Mouse (Mus musculus): ENCODE measurements around the gene Smim20. TPM values are rescaled to one million over a fixed set of nuclear protein-coding genes. Genes with fewer than 3 reads are reported as not detected.

Smim20 gene
- polyA plus RNA-seq, 1 experiment from 2014 or later = 98.8 TPM

- no peak overlapping the region for H3K4me3 ChIP-seq (replicated peaks)
- H3K36me3 ChIP-seq = no peaks in the 10 kb centered on the region
- no peaks in the 10 kb centered on the region for H3K9me3 ChIP-seq
- no peak overlapping the region for H3K27ac ChIP-seq
- no peak for ATAC-seq
- H3K9ac ChIP-seq = no peak overlapping the region
- H3K4me1 ChIP-seq (replicated peaks) = no peaks in the 10 kb centered on the region
- no peaks in the 10 kb centered on the region for H3K27me3 ChIP-seq (replicated peaks)
- WGBS = 64% methylated on average over 7 of the region's 7 CpGs
- no peak overlapping the region for H3K4me2 ChIP-seq (replicated peaks)
Observed at GRCm38 (mm10) chr5:53317885-53318466, 51.1 kb downstream of the Smim20 start.

- 61% methylated on average over 3 of the region's 3 CpGs for WGBS
- Histone ChIP-seq H3K27ac (no peak overlapping the region), H3K4me1 (replicated peaks) (no peaks in the 10 kb centered on the region), H3K27me3 (replicated peaks) (no peaks in the 10 kb centered on the region), H3K9ac (no peak overlapping the region), H3K4me2 (replicated peaks) (no peak overlapping the region), H3K4me3 (replicated peaks) (no peak overlapping the region), H3K36me3 (no peaks in the 10 kb centered on the region), H3K9me3 (no peaks in the 10 kb centered on the region)
- no peak for ATAC-seq
Observed at GRCm38 (mm10) chr5:53320331-53320730, 53.4 kb downstream of the Smim20 start.

GRCm38 (mm10) chr5:53321901-53322300, 55.0 kb downstream of the Smim20 start:
- Histone ChIP-seq H3K36me3 (no peaks in the 10 kb centered on the region), H3K4me3 (replicated peaks) (no peak overlapping the region), H3K9ac (no peak overlapping the region), H3K9me3 (no peaks in the 10 kb centered on the region), H3K4me2 (replicated peaks) (no peak overlapping the region), H3K4me1 (replicated peaks) (0 out of 2 replicates have a peak, but pooled peaks cover 3% of the 10 kb centered on the region), H3K27ac (no peak overlapping the region), H3K27me3 (replicated peaks) (0 out of 2 replicates have a peak, but pooled peaks cover 3% of the 10 kb centered on the region)
- no peak for ATAC-seq
- WGBS = 94% methylated on average over 9 of the region's 9 CpGs

DNA sequence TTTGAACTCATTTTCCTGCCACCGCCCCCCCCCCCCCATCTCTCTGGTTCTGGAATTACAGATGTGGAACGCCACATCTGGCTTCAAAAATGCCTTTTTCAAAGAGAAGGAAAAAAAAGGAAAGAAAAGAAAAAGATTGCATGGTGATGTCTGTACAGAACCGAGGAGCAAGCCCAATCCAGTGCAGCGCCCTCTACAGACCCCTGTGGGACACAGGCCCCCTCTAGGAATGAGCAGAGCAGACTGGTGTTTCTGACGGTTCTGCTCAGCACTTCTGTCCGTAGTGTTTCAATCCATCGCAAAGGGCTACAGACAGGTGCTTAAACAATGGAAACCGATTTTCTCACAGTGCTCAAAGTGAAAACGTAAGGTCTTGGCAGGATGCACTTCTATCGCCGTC, 55.6 kb downstream of the Smim20 start:
- 77% methylated on average over 11 of the region's 11 CpGs for WGBS
- no peak overlapping the region for H3K9ac ChIP-seq
- ATAC-seq = no peak
- H3K4me2 ChIP-seq (replicated peaks) = no peak overlapping the region
- H3K9me3 ChIP-seq = no peaks in the 10 kb centered on the region
- 0 out of 2 replicates have a peak, but pooled peaks cover 3% of the 10 kb centered on the region for H3K4me1 ChIP-seq (replicated peaks)
- H3K36me3 ChIP-seq = no peaks in the 10 kb centered on the region
- H3K27me3 ChIP-seq (replicated peaks) = 0 out of 2 replicates have a peak, but pooled peaks cover 3% of the 10 kb centered on the region
- no peak overlapping the region for H3K4me3 ChIP-seq (replicated peaks)
- no peak overlapping the region for H3K27ac ChIP-seq

- H3K4me3 ChIP-seq (replicated peaks) = no peak overlapping the region
- 0 out of 2 replicates have a peak, but pooled peaks cover 3% of the 10 kb centered on the region for H3K27me3 ChIP-seq (replicated peaks)
- no peak overlapping the region for H3K4me2 ChIP-seq (replicated peaks)
- WGBS = 49% methylated on average over 7 of the region's 7 CpGs
- H3K9me3 ChIP-seq = no peaks in the 10 kb centered on the region
- H3K4me1 ChIP-seq (replicated peaks) = 0 out of 2 replicates have a peak, but pooled peaks cover 3% of the 10 kb centered on the region
- no peak overlapping the region for H3K9ac ChIP-seq
- ATAC-seq = no peak
- no peak overlapping the region for H3K27ac ChIP-seq
- H3K36me3 ChIP-seq = no peaks in the 10 kb centered on the region
Observed at GRCm38 (mm10) chr5:53323121-53323520, 56.2 kb downstream of the Smim20 start.

DNA sequence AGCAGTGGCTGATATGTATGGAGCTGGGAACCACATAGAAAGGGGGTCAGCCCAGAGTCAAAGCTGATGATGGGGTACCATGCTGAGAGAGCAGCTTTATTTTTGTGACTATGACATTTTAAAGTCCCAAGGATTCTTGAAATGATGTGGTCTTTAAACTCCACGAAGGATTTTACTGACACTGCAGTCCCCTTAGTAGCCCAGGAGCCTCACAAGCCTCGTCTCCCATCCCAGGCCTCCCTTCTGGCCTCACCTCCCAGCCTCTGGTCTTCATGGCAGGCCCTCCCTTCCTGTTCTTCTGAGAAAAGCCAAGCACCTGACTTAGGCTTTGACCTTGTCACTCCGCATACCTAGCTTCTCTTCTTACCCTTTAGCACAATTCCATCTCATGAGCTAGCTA, 57.4 kb downstream of the Smim20 start:
- no peak overlapping the region for H3K4me3 ChIP-seq (replicated peaks)
- WGBS = 76% methylated on average over 3 of the region's 3 CpGs
- H3K36me3 ChIP-seq = no peaks in the 10 kb centered on the region
- H3K4me2 ChIP-seq (replicated peaks) = no peak overlapping the region
- no peak for ATAC-seq
- 0 out of 2 replicates have a peak, but pooled peaks cover 3% of the 10 kb centered on the region for H3K27me3 ChIP-seq (replicated peaks)
- no peak overlapping the region for H3K27ac ChIP-seq
- 0 out of 2 replicates have a peak, but pooled peaks cover 3% of the 10 kb centered on the region for H3K4me1 ChIP-seq (replicated peaks)
- no peak overlapping the region for H3K9ac ChIP-seq
- H3K9me3 ChIP-seq = no peaks in the 10 kb centered on the region

DNA sequence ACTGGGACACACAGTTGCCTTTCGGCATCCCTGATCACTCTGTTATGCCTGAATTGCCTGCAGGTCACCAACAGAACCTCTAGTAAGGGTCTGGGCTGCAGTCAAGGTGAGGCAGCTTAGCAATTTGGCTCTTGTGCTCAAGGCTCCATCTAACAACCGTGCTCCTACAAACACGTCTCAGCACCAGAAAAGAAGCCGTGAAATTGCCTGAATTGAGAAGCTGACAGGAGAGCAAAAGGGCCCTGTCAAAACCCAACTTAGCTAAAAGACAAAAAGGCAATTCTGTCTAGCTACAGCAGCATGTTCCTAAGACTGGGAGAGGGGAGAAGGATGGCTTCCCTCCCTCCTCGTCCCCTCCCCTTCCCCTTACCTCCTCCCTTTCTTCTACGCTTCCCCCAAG, 57.9 kb downstream of the Smim20 start:
- 0 out of 2 replicates have a peak, but pooled peaks cover 3% of the 10 kb centered on the region for H3K4me1 ChIP-seq (replicated peaks)
- no peaks in the 10 kb centered on the region for H3K36me3 ChIP-seq
- H3K27ac ChIP-seq = no peak overlapping the region
- H3K4me3 ChIP-seq (replicated peaks) = no peak overlapping the region
- H3K9ac ChIP-seq = no peak overlapping the region
- ATAC-seq = no peak
- WGBS = 71% methylated on average over 6 of the region's 6 CpGs
- H3K9me3 ChIP-seq = no peaks in the 10 kb centered on the region
- H3K27me3 ChIP-seq (replicated peaks) = 0 out of 2 replicates have a peak, but pooled peaks cover 3% of the 10 kb centered on the region
- H3K4me2 ChIP-seq (replicated peaks) = no peak overlapping the region

DNA sequence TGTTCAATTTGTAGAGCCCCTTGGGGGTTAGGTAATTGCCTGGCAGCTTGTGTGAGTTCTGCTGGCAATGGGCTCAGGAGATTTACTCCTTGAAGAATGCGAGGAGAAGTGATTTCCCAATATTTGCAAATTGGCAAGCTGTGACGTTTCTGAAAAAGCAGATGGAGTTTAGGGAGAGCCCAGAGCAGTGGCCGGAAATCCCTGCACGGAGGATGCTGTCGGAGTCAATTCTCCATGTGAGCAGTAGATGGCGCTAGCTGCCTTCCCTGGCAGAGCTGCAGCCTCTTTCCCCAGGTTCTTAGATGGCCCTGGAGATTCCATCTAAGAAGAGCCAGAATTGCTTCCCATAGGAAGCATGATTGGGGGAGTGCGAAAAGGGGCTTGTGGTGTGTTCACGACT, 59.1 kb downstream of the Smim20 start:
- Histone ChIP-seq H3K4me3 (replicated peaks) (no peak overlapping the region), H3K27ac (no peak overlapping the region), H3K9me3 (no peaks in the 10 kb centered on the region), H3K36me3 (no peaks in the 10 kb centered on the region), H3K27me3 (replicated peaks) (0 out of 2 replicates have a peak, but pooled peaks cover 3% of the 10 kb centered on the region), H3K9ac (no peak overlapping the region), H3K4me1 (replicated peaks) (0 out of 2 replicates have a peak, but pooled peaks cover 3% of the 10 kb centered on the region), H3K4me2 (replicated peaks) (no peak overlapping the region)
- ATAC-seq = peak; percentile 72
- 2% methylated on average over 8 of the region's 8 CpGs for WGBS

DNA sequence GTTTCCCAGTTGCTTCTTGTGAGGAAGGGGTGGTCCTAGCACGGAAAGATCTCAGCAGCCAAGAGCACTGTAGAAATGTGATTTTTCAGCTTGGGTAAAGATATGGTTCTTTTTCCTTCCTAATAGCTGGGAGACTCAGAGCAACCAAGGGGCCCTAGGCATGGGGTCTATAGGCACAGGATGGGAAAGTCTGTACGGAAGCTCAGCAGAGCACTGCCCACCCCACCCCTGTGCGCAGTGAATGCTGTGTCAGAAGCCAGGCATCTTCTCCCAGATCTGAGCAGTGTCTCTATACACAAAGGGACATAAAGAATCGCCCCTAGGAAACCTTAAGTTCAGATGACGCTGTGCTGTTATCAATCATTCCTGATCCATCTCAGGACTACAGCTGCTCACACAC, 59.6 kb downstream of the Smim20 start:
- H3K27me3 ChIP-seq (replicated peaks) = 0 out of 2 replicates have a peak, but pooled peaks cover 3% of the 10 kb centered on the region
- 0 out of 2 replicates have a peak, but pooled peaks cover 3% of the 10 kb centered on the region for H3K4me1 ChIP-seq (replicated peaks)
- H3K9ac ChIP-seq = no peak overlapping the region
- no peaks in the 10 kb centered on the region for H3K36me3 ChIP-seq
- no peaks in the 10 kb centered on the region for H3K9me3 ChIP-seq
- H3K4me3 ChIP-seq (replicated peaks) = no peak overlapping the region
- no peak overlapping the region for H3K4me2 ChIP-seq (replicated peaks)
- WGBS = 54% methylated on average over 5 of the region's 5 CpGs
- no peak overlapping the region for H3K27ac ChIP-seq
- 0 out of 2 replicates have a peak, but pooled peaks have one; percentile 15 for ATAC-seq

Other genes starting within 250 kb of the Smim20 start
- 16.3 and 18.3 TPM in 2 replicates for gene Slc34a2, start 229.0 kb upstream of the Smim20 start, polyA plus RNA-seq (2015; fragmentation: Nextera tagmentation; extraction: Ambion mirVana)
- gene Sel1l3, start 53.2 kb upstream of the Smim20 start, polyA plus RNA-seq (2015; fragmentation: Nextera tagmentation; extraction: Ambion mirVana) = 12.2 and 13.9 TPM in 2 replicates
- 24.6 and 27.9 TPM in 2 replicates for gene Rbpj, start 199.1 kb downstream of the Smim20 start, polyA plus RNA-seq (2015; fragmentation: Nextera tagmentation; extraction: Ambion mirVana)

All from intestine, embryonic 15.5 days (tissue).